Mouse (Mus musculus) olfactory bulb, adult 2 months (tissue): ENCODE results near the gene Nr2c1.

Experiments
- CTCF ChIP-seq: fragments of 200-500 bp; IDR thresholded peaks from 2 replicates; pipeline ENCODE4 v1.5.1; 2012; ENCODE audit warnings: low read depth, mild to moderate bottlenecking, low read length, moderate library complexity; ENCODE audit not compliant: insufficient read depth
- POLR2A ChIP-seq: fragments of 200-500 bp; IDR thresholded peaks from 2 replicates; pipeline ENCODE4 v1.6.1; 2012; ENCODE audit warnings: mild to moderate bottlenecking, low read depth, low read length, moderate library complexity; ENCODE audit not compliant: insufficient read depth

DNA sequence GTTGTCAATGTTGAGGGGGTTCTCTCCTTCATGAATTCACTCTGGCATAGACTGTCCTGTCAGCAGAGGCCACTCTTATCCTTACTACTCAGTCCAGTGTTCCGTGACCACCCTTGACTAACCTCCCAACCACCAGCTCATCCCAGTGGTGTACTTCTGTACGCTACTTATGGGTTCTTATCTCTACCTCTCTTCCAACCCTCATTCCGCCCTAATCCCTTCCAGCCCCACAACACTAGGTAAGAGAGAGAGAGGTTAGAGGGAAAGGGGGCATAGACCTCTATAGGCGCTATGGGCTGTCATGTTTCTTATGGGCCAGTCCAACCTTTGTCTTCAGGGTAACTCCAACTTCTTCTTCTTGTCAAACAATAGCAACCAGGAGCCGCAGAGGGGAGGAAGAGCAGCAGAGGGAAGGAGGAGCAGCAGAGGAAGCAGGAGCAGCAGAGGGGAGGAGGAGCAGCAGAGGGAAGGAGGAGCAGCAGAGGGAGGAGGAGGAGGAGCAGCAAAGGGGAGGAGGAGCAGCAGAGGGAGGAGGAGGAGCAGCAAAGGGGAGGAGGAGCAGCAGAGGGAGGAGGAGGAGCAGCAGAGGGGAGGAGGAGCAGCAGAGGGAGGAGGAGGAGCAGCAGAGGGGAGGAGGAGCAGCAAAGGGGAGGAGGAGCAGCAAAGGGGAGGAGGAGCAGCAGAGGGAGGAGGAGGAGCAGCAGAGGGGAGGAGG lies 13.4 kb downstream of the Nr2c1 start:
- TF ChIP-seq POLR2A, result no peak
- TF ChIP-seq CTCF, result no peak
